Mouse (Mus musculus): ENCODE results near the gene Tgif2. TPM values are rescaled to one million over a fixed set of nuclear protein-coding genes. Genes with fewer than 3 reads are reported as not detected.
"Not testable (repeated sequence)": the region's sequence is repeated elsewhere in the genome, so short reads cannot be mapped to it uniquely, and the experiment has no call there.

Tgif2 gene
- polyA plus RNA-seq, 1 experiment from 2014 or later: 72.6 TPM

DNA sequence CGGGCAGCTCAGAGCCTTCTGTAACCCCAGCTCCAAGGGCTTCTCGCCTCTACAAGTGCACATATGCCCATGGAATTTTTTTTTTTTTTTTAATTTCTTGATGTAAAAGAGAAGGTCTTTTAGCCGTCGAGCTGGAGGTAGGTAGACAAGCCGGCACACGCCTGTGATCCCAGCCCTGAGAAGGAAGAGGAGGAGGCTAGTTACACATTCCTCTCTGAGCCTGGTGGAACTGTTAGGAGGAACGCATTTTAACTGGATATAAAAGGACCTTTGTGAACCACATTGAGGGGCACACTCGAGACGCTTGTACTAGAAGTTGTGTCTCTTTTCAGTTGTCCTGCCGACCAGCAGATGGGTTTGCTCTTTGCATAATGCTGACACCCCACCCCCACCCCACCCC lies 4.9 kb downstream of the Tgif2 start:
- Histone ChIP-seq H3K9me3 (no peaks in the 10 kb centered on the region), H3K9ac (peak overlapping the region; percentile 49), H3K4me3 (peak overlapping the region; percentile 14), H3K36me3 (peaks cover 54% of the 10 kb centered on the region), H3K4me1 (peaks cover 50% of the 10 kb centered on the region), H3K27ac (peak overlapping the region; percentile 75), H3K27me3 (no peaks in the 10 kb centered on the region), H3K4me2 (peak overlapping the region; percentile 44)
- WGBS: 23% methylated on average over 10 of the region's 10 CpGs
- ATAC-seq (ENCODE audit: insufficient number of reproducible peaks, insufficient read depth, low FRiP score, low TSS enrichment, low read depth): no peak

DNA sequence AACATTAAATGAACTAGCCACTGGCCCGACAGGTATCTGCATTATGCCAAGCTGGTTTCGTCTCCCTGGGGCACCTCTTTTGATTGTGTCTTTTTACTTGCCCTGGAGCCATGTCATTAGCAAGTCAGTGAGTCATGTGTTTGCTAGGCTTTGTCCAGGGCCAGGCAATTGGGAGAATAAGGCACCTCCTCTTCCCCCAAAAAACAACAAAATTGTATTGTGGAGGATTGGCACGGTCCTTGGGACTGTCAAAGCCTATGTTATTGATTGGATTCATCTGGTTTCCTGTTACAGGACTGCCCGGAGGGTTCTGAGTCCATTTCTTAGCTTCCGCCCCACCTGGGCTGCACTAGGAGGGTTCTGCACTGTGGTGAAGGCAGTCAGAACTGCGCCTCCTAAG lies 7.8 kb downstream of the Tgif2 start:
- H3K9me3 ChIP-seq: no peaks in the 10 kb centered on the region
- ATAC-seq (ENCODE audit: insufficient number of reproducible peaks, insufficient read depth, low FRiP score, low TSS enrichment, low read depth): no peak
- WGBS: 44% methylated on average over 6 of the region's 6 CpGs
- no peak overlapping the region for H3K27ac ChIP-seq
- H3K4me3 ChIP-seq: no peak overlapping the region
- H3K4me2 ChIP-seq: no peak overlapping the region
- peaks cover 79% of the 10 kb centered on the region for H3K36me3 ChIP-seq
- H3K9ac ChIP-seq: no peak overlapping the region
- peaks cover 39% of the 10 kb centered on the region for H3K4me1 ChIP-seq
- no peaks in the 10 kb centered on the region for H3K27me3 ChIP-seq

DNA sequence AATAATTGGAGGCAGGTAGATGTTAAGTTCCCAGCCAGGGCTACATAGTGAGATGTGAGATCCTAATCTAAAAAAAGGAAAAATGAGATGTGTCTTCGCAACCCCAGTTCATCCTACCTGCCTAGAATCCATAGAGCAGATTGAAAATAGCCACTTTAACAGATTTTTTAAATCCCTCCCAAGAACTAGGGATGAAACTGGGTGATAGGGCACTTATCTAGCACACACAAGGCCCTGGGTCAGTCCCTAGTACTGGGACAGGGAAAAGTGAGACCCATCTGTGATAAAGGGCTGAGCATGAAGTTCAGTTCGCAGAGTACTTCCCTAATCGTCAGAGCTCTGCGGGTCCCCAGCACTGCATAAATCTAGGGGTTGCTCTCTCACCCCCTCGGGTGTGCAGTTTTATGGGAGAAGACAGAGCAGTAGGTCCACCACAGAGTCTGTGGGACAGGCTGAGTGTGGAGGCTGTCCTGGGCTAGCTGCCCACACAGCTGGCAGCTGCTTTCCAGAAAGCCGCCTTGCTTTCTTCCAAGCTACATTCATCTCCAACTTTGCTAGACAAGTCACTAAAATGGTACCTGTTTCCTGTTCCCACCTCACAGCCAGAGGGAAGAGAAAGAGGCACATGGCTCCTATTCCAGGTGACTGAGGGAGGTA lies 8.8 kb downstream of the Tgif2 start:
- no peak overlapping the region for H3K27ac ChIP-seq
- H3K9me3 ChIP-seq: no peaks in the 10 kb centered on the region
- no peak for ATAC-seq (ENCODE audit: insufficient number of reproducible peaks, insufficient read depth, low FRiP score, low TSS enrichment, low read depth)
- no peak overlapping the region for H3K4me2 ChIP-seq
- no peak overlapping the region for H3K9ac ChIP-seq
- peaks cover 84% of the 10 kb centered on the region for H3K36me3 ChIP-seq
- WGBS: 91% methylated on average over 6 of the region's 6 CpGs
- H3K4me1 ChIP-seq: peaks cover 29% of the 10 kb centered on the region
- no peaks in the 10 kb centered on the region for H3K27me3 ChIP-seq
- no peak overlapping the region for H3K4me3 ChIP-seq

- no peak for ATAC-seq (ENCODE audit: insufficient number of reproducible peaks, insufficient read depth, low FRiP score, low TSS enrichment, low read depth)
- Histone ChIP-seq H3K9ac (no peak overlapping the region), H3K4me3 (no peak overlapping the region), H3K4me1 (peaks cover 16% of the 10 kb centered on the region), H3K36me3 (peaks cover 76% of the 10 kb centered on the region), H3K27ac (no peak overlapping the region), H3K4me2 (no peak overlapping the region), H3K27me3 (no peaks in the 10 kb centered on the region), H3K9me3 (no peaks in the 10 kb centered on the region)
- WGBS: 92% methylated on average over 5 of the region's 5 CpGs
Measured at GRCm38 (mm10) chr2:156850505-156850904, 10.7 kb downstream of the Tgif2 start.

GRCm38 (mm10) chr2:156853584-156853983 lies 13.8 kb downstream of the Tgif2 start:
- H3K27me3 ChIP-seq, H3K9me3 ChIP-seq, H3K27ac ChIP-seq, H3K4me2 ChIP-seq, H3K9ac ChIP-seq, H3K4me3 ChIP-seq, H3K4me1 ChIP-seq: not testable (repeated sequence)
- H3K36me3 ChIP-seq: peaks cover 65% of the 10 kb centered on the region
- peak; percentile 63; the same call in 1 of the 2 replicates for ATAC-seq (ENCODE audit: insufficient number of reproducible peaks, insufficient read depth, low FRiP score, low TSS enrichment, low read depth)
- 75% methylated on average over 10 of the region's 13 CpGs for WGBS

- not testable (repeated sequence) for H3K9me3 ChIP-seq, H3K4me3 ChIP-seq, H3K4me2 ChIP-seq, H3K27me3 ChIP-seq, H3K9ac ChIP-seq
- H3K4me1 ChIP-seq: peaks cover 16% of the 10 kb centered on the region
- peaks cover 61% of the 10 kb centered on the region for H3K36me3 ChIP-seq
- H3K27ac ChIP-seq: peak overlapping the region; percentile 28; the same call in 1 of the 2 replicates
- ATAC-seq (ENCODE audit: insufficient number of reproducible peaks, insufficient read depth, low FRiP score, low TSS enrichment, low read depth): 0 out of 2 replicates have a peak, but pooled peaks have one; percentile 13
- WGBS: 32% methylated on average over 13 of the region's 13 CpGs
Measured at GRCm38 (mm10) chr2:156853999-156854771, 14.4 kb downstream of the Tgif2 start.

GRCm38 (mm10) chr2:156856311-156856710 lies 16.5 kb downstream of the Tgif2 start:
- Histone ChIP-seq H3K9me3 (no peaks in the 10 kb centered on the region), H3K27ac (no peak overlapping the region), H3K4me1 (peaks cover 21% of the 10 kb centered on the region), H3K4me3 (no peak overlapping the region), H3K4me2 (no peak overlapping the region), H3K27me3 (no peaks in the 10 kb centered on the region), H3K36me3 (peaks cover 40% of the 10 kb centered on the region), H3K9ac (no peak overlapping the region)
- no peak for ATAC-seq (ENCODE audit: insufficient number of reproducible peaks, insufficient read depth, low FRiP score, low TSS enrichment, low read depth)
- 87% methylated on average over 1 of the region's 1 CpGs for WGBS

GRCm38 (mm10) chr2:156857385-156857791 lies 17.6 kb downstream of the Tgif2 start:
- peaks cover 31% of the 10 kb centered on the region for H3K36me3 ChIP-seq
- no peaks in the 10 kb centered on the region for H3K27me3 ChIP-seq
- H3K27ac ChIP-seq: 0 out of 2 replicates have a peak overlapping the region, but pooled peaks have one; percentile 13
- H3K9me3 ChIP-seq: no peaks in the 10 kb centered on the region
- H3K9ac ChIP-seq: no peak overlapping the region
- 59% methylated on average over 3 of the region's 3 CpGs for WGBS
- H3K4me1 ChIP-seq: peaks cover 26% of the 10 kb centered on the region
- ATAC-seq (ENCODE audit: insufficient number of reproducible peaks, insufficient read depth, low FRiP score, low TSS enrichment, low read depth): no peak
- H3K4me2 ChIP-seq: no peak overlapping the region
- H3K4me3 ChIP-seq: no peak overlapping the region

- H3K9me3 ChIP-seq: no peaks in the 10 kb centered on the region
- 86% methylated on average over 2 of the region's 2 CpGs for WGBS
- H3K36me3 ChIP-seq: peaks cover 29% of the 10 kb centered on the region
- no peak within 1 kb of the TSS for H3K4me3 ChIP-seq
- H3K4me1 ChIP-seq: peaks cover 26% of the 10 kb centered on the region
- no peak within 1 kb of the TSS for H3K9ac ChIP-seq
- H3K27ac ChIP-seq: peak within 1 kb of the TSS; percentile 57; the same call in 1 of the 2 replicates
- no peak within 1 kb of the TSS for H3K4me2 ChIP-seq
- no peaks in the 10 kb centered on the region for H3K27me3 ChIP-seq
- no peak for ATAC-seq (ENCODE audit: insufficient number of reproducible peaks, insufficient read depth, low FRiP score, low TSS enrichment, low read depth)
Measured at GRCm38 (mm10) chr2:156857835-156858234, 18.0 kb downstream of the Tgif2 start, which contains the start of gene 4930518I15Rik. Gene 4930518I15Rik (minus strand): TSS chr2:156857946.

GRCm38 (mm10) chr2:156858671-156859070 lies 18.9 kb downstream of the Tgif2 start:
- Histone ChIP-seq H3K36me3 (peaks cover 26% of the 10 kb centered on the region), H3K4me2 (no peak overlapping the region), H3K4me3 (no peak overlapping the region), H3K4me1 (peaks cover 27% of the 10 kb centered on the region), H3K9ac (no peak overlapping the region), H3K9me3 (no peaks in the 10 kb centered on the region), H3K27me3 (no peaks in the 10 kb centered on the region), H3K27ac (peak overlapping the region; percentile 57; the same call in 1 of the 2 replicates)
- WGBS: 61% methylated on average over 7 of the region's 7 CpGs
- ATAC-seq (ENCODE audit: insufficient number of reproducible peaks, insufficient read depth, low FRiP score, low TSS enrichment, low read depth): no peak

GRCm38 (mm10) chr2:156862041-156862717 lies 22.4 kb downstream of the Tgif2 start:
- under 1% methylated on average over 19 of the region's 19 CpGs for WGBS
- no peaks in the 10 kb centered on the region for H3K9me3 ChIP-seq
- peak overlapping the region; percentile 98 for H3K9ac ChIP-seq
- H3K27me3 ChIP-seq: no peaks in the 10 kb centered on the region
- H3K27ac ChIP-seq: peak overlapping the region; percentile 94
- no peak for ATAC-seq (ENCODE audit: insufficient number of reproducible peaks, insufficient read depth, low FRiP score, low TSS enrichment, low read depth)
- H3K36me3 ChIP-seq: peaks cover 29% of the 10 kb centered on the region
- H3K4me3 ChIP-seq: peak overlapping the region; percentile 97
- peaks cover 31% of the 10 kb centered on the region for H3K4me1 ChIP-seq
- H3K4me2 ChIP-seq: peak overlapping the region; percentile 94
